Mouse (Mus musculus) ES-CJ7 (cell line): Measurements from ENCODE around the gene Dazap2.

ENCODE experiments used
- DNase-seq: peaks from one replicate; pipeline ENCODE4 v3.0.0; 2011; ENCODE audit warnings: low read depth, low spot score

Gene Dazap2

GRCm38 (mm10) chr15:100614996-100615824 lies at the start of gene Dazap2:
Gene Dazap2, plus strand, starts transcription at chr15:100615349.
- DNase-seq, result peak; percentile 98

GRCm38 (mm10) chr15:100566531-100566930 lies 48.6 kb upstream of the Dazap2 start:
- DNase-seq, result no peak

GRCm38 (mm10) chr15:100569239-100569638 lies 45.9 kb upstream of the Dazap2 start:
- DNase-seq, result no peak

- no peak for DNase-seq
Measured at GRCm38 (mm10) chr15:100573946-100574345, 41.2 kb upstream of the Dazap2 start.

GRCm38 (mm10) chr15:100574378-100574777 lies 40.8 kb upstream of the Dazap2 start:
- no peak for DNase-seq

- DNase-seq, result no peak
Measured at GRCm38 (mm10) chr15:100575366-100575765, 39.8 kb upstream of the Dazap2 start.

- DNase-seq, result no peak
Measured at GRCm38 (mm10) chr15:100576392-100576791, 38.8 kb upstream of the Dazap2 start.

- DNase-seq, result no peak
Measured at GRCm38 (mm10) chr15:100576810-100577209, 38.3 kb upstream of the Dazap2 start.

GRCm38 (mm10) chr15:100577972-100578371 lies 37.2 kb upstream of the Dazap2 start:
- no peak for DNase-seq

GRCm38 (mm10) chr15:100580108-100580507 lies 35.0 kb upstream of the Dazap2 start:
- peak; percentile 20 for DNase-seq

- no peak for DNase-seq
Measured at GRCm38 (mm10) chr15:100585931-100586330, 29.2 kb upstream of the Dazap2 start.

GRCm38 (mm10) chr15:100587166-100587565 lies 28.0 kb upstream of the Dazap2 start:
- DNase-seq, result no peak

- DNase-seq, result no peak
Measured at GRCm38 (mm10) chr15:100588297-100588696, 26.9 kb upstream of the Dazap2 start.

- no peak for DNase-seq
Measured at GRCm38 (mm10) chr15:100590436-100590835, 24.7 kb upstream of the Dazap2 start.

- DNase-seq, result no peak
Measured at GRCm38 (mm10) chr15:100592817-100593216, 22.3 kb upstream of the Dazap2 start.

GRCm38 (mm10) chr15:100598287-100598882 lies 16.8 kb upstream of the Dazap2 start:
- DNase-seq, result no peak

GRCm38 (mm10) chr15:100598883-100599275 lies 16.3 kb upstream of the Dazap2 start:
- peak; percentile 32 for DNase-seq

GRCm38 (mm10) chr15:100599276-100600046 lies 15.7 kb upstream of the Dazap2 start, which contains the start of gene Pou6f1:
Gene Pou6f1, minus strand, starts transcription at chr15:100599984.
- DNase-seq, result no peak

GRCm38 (mm10) chr15:100600047-100600695 lies 15.0 kb upstream of the Dazap2 start:
- peak; percentile 71 for DNase-seq

- no peak for DNase-seq
Measured at GRCm38 (mm10) chr15:100600696-100601272, 14.4 kb upstream of the Dazap2 start.

- DNase-seq, result no peak
Measured at GRCm38 (mm10) chr15:100601669-100602068, 13.5 kb upstream of the Dazap2 start.
